Mouse (Mus musculus): ENCODE measurements around the gene Creb3l4.
"Not testable (repeated sequence)": the region's sequence is repeated elsewhere in the genome, so short reads cannot be mapped to it uniquely, and the experiment has no call there.

Gene Creb3l4

DNA sequence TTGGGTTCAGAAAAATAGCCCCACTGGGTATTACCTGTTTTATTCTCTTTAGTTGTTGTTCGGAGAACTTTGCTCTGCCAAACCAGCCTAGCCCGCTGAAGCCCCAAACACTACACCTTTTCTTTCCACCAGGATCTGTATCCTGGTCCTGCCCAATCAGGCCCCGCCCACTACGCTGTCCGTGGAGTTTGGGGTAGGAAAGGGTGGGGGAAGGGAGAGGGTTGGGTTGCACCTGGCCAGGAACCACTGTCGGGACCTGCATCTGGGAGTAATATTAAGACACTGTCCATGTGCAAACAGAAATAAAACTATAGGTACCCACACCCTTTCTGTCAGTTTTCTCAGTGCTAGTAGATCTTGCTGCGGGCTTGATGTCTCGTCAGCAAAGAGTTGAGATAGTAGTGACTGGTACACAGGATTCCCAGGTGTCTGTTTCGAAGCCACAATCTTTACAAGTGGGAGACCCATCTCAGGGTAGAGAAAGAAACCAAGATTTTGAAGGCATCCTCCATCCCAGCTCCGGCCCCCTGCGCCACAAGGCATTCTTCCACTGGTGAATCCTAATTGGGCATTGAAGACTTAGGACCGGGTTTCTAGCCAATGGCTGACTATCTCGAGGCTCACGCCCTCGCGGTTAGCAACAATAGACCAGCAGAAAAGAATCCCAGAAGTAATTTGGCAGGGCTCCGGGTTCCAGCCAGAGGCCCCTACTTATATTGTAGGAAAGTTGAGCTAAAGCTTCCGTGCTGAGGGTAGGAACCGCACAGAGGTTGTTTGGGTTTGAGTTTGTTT lies at the start of gene Creb3l4:
TSS of gene Creb3l4 (minus strand) at position 529 of the 792 bp plus-strand sequence.
- peak in 1 of 2 experiments; percentile 33 for DNase-seq

DNA sequence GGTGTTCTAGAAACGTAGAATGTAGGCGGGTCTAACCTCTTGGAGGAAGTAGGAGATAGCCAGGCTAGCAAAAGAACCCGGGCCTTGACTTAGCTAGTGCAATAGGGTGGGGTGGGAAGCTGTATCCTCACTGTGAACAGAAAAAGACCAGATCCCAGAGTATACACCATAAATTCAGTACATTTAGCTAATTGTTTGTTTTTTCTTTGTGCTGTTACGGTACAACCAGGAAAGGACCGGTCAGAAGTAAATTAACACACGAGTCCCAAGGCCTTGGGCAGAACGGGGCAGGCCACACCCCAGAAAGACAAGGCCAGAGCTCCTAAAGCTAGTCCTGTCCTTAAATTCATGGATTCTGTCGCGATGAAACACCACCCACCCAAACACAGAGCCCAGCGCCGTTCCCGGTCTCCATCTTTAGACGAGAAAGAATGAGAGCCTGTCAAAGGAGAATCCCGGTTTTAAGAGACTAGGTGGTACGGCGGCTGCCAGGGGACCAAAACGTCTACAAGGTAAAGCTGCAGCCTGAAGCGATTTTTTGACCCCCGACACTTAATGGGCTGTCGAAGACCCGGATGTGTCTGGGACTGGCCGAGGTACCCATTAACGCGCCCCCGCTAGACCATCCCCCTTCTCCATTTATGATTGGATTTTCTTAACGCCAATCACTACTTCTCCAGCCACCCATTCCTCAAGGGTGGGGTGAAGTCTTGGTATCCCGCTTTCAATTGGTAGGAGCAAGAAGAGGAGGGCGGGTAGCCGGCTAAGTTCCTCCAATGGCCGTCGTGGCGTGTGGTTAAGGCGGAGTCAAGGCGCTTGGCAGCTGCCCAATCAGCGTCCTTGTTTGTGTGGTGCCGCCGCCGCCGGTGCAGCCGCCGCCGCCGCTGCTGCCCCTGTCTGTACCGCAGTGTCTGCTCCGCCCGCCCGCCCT lies 49.3 kb upstream of the Creb3l4 start, which contains the start of gene Gatad2b:
TSS of gene Gatad2b (plus strand) at position 834 of the 931 bp plus-strand sequence.
- peak; percentile 99 for DNase-seq

DNA sequence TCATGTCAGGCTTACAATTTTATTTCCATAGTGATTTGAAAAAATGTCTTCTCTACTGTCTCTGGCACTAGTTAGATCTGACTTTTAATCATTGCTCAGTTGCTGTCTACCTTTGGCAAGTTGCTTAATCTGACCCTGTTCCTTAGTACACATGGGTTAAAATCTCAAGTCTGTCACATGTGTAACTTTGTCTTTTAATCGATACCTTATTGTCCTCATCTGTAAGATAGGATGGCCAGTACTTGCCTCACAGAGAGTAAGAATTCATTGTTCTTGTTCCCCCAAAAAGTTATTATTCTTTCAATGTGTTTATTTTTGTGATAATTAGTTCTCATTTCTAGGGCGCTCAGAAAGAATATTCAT lies 48.7 kb upstream of the Creb3l4 start:
- no peak for DNase-seq

DNA sequence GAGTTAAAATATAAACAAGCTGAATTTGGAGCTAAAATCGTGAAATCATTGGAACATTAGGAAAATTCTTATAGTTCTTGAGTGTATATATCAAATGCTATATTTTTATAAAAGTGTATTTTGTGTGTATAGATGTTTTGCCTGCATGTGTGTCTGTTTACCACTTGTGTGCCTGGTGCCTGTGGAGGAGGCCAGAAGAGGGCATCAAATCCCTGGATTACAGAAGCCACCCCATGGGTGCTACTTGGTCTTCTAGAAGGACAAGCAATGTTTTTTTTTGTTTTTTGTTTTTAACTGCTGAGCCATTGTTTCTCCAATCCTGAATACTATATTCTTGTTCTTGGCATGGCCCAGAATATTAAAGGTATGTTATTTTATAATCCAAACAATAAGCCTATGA lies 47.3 kb upstream of the Creb3l4 start:
- no peak for DNase-seq

DNA sequence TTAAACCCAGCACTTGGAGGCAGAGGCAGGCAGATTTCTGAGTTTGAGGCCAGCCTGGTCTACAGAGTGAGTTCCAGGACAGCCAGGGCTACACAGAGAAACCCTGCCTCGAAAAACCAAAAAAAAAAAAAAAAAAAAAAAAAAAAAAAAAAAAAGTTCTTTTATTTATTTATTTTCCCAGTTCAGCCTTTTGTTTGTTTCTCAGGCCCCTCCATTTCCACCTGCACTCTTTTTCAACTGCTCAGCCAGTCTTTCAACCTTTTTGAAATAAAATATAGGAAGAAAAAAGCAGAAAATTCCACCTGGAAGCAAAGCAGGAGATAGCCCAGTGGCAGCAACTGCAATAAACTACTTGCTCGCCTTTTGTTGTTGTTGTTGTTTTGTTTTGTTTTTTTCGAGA lies 46.1 kb upstream of the Creb3l4 start:
- DNase-seq, result not testable (repeated sequence)

DNA sequence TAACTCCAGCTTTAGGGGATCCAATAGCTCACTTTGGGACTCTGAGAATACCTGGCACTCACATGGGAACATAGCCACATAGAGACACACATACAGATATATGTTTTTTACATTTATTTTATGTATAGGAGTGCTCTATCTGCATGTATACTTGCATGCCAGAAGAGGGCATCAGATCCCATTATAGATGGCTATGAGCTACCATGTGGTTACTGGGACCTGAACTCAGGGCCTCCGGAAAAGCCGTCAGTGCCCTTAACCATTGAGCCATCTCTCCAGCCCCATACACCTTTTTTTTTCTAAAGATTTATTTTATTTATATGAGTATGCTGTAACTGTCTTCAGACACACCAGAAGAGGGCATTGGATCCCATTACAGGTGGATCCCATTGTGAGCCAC lies 40.8 kb upstream of the Creb3l4 start:
- no peak for DNase-seq

DNA sequence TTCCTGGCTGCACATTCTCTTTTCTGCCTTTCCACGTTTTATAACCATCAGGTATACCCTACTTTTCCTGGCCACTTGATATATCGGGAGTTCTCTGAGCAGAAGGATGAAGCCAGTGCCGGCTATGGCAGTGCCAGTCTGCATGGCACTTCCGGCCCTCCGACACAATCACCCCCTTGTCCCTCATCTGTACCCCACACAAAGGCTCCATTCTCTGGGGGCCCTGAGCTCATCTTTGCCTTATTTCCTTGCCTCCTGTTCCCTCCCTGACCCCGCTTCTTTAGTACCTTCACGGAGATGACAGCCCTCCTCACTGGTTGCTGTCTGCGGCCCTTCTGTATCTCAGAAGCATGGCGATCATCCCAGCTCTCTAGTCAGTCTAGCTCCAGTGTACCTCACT lies 37.4 kb upstream of the Creb3l4 start:
- DNase-seq, result no peak

DNA sequence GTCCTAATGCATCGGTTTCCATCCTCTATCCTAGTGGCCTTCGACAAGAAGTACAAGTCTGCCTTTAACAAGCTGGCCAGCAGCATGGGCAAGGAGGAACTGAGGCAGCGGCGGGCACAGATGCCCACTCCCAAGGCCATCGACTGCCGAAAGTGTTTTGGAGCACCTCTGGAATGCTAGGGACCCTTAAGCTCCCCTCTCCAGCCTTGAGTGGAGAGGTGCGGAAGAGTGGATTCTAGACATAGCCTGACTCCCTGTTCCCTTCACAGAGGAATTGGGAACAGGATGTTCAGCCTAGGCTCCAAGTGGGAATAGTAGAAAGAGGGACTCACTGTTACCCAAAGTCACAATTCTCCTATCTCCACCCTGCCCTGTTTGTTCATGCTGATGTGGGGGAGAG lies 36.4 kb upstream of the Creb3l4 start:
- DNase-seq, result no peak

DNA sequence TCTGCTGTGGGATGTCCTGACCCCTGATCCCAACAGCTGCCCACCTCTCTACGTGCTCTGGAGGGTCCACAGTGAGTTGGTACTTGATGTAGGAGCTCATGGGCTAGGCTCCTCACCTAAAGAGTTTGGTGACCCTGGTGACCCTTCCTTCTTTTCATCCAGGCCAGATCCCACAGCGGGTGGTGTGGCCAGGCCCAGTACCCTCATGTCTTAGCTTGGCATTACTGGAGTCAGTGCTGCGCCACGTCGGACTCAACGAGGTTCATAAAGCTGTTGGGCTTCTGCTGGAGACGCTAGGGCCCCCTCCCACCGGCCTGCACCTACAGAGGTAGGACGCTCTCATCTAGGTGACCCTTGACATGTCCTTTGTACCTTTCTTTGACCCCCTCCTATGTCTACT lies 35.9 kb upstream of the Creb3l4 start:
- no peak for DNase-seq

DNA sequence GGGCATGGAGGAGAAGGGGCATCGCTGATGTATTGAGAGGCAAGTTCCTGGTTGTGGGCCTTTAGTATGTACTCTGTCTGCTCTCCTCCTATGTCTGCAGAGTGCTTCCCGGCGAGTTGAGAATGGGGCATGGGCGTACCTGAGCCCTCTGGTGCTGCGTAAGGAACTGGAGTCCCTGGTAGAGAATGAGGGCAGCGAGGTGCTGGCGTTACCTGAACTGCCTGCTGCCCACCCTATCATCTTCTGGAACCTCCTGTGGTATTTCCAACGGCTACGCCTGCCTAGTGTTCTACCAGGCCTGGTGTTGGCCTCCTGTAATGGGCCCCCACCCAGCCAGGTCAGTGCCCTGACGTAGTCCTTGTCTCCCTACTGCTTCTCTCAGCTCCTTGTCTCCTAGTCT lies 34.9 kb upstream of the Creb3l4 start:
- no peak for DNase-seq

DNA sequence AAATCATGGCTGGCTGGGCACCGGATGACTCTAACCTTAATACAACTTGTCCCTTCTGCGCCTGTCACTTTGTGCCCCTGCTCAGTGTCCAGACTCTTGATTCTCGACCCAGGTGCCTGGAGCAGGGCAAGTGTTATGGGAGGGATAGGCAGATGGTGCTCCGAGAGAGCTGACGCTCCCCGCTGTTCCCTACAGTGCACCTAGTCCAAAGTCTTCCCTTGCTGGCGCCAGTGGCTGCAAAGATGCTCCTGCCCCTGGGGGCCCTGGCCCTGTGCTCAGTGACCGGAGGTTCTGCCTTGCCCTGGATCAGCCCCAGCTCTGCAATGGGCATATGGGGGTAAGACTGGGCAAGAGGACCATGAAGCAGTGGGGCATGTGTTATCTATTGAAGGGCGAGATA lies 34.5 kb upstream of the Creb3l4 start:
- peak; percentile 75 to 87 for DNase-seq

DNA sequence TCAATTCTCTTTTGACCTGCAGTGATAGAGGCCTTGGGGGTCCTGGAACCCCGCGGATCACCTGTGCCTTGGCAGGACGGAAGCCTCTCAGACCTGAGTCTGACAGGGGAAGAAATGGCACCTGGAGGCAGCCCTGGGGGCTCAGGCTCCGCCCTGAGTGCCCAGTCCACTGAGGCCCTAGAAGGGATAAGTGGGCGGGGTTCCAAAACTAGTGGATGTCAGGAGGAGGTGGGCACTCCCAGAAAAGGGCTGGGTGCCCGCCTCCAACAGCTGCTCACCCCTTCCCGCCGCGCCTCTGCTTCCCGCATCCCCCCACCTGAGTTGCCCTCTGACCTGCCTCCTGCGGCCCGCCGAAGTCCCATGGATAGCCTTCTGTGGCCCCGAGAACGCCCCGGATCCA lies 33.5 kb upstream of the Creb3l4 start:
- peak; percentile 44 to 51 for DNase-seq

DNA sequence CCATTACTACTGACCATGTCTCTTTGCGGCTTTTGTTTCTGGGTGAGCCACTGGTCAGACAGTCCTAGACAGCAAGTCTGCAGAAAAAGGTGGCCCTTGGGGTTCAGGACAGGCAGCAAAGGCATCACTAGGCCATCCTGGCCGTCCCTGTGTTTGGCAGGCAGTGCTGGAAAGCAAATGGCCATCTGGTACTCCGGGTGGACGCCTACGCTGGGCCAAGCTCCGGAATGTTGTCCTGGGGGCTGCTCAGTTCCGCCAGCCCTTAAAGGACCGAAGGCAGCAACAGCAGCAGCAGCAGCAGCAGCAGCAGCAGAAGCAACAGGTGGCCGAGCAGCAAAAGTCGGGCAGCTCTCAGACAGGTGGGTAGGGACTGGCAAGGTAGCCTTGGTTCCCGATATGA lies 32.0 kb upstream of the Creb3l4 start:
- peak; percentile 80 to 82 for DNase-seq

DNA sequence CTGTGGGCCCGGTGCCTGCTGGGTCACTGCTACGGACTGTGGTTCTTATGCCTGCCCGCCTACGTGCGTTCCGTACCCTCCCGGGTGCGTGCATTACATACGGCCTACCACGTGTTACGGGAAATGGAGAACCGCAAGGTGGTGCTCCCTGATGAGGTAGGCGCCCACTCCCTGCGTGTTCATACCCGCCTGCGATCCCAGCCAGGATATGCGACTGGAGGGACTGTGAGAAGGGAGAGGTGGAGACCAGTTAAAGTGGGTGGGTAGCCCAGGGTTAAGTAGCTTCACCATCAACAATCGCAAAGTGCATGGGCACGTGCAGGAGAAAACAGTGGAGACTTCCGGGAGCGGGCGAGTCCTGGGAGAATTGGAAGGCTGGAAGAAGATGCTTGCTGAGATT lies 30.5 kb upstream of the Creb3l4 start:
- no peak for DNase-seq

DNA sequence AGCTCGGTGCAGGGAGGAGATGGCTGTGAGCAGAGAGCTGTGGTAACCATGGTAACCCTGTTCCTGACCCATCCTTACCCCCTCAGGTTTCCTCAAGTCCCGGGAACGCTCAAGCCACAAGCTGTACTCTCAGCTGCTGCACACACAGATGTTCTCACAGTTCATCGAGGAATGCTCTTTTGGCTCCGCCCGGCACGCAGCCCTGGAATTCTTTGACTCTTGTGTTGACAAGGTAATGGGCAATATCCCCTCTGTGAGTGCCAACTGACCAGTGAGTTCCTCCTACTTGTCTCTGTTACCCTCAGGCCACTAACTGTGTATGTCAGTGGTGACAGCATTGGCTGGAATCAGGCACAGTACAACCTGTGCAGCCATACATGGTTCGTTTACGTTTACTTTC lies 28.9 kb upstream of the Creb3l4 start:
- no peak for DNase-seq

DNA sequence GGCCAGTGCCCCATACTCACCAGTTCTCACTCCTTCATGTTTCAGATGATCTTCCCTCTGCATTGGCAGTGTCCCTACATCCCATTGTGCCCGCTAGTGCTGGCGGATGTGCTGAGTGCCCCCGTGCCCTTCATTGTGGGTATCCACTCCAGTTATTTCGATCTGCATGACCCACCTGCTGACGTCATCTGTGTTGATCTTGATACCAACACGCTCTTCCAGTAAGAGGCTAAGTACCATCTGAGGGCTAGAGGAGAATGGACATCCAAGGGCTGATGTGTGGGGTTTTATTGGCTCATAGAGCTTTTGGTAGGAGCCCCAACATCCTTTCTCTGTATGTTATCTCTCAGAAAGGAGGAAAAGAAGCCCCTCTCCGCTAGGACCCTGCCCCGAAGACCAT lies 27.5 kb upstream of the Creb3l4 start:
- no peak for DNase-seq

DNA sequence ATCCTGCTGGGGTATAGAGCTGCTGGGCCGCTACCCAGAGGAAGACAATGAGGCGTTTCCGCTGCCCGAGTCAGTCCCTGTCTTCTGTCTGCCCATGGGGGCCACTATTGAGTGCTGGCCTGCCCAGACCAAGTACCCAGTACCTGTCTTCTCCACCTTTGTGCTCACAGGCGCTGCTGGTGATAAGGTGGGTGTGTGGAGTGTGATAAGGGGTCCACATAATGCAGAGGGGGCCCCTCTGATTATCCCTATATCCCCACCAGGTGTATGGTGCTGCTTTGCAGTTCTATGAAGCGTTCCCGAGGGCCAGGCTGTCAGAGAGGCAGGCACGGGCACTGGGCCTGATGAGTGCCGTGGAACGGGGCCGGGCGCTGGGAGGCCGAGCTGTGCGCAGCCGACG lies 25.7 kb upstream of the Creb3l4 start:
- no peak for DNase-seq

DNA sequence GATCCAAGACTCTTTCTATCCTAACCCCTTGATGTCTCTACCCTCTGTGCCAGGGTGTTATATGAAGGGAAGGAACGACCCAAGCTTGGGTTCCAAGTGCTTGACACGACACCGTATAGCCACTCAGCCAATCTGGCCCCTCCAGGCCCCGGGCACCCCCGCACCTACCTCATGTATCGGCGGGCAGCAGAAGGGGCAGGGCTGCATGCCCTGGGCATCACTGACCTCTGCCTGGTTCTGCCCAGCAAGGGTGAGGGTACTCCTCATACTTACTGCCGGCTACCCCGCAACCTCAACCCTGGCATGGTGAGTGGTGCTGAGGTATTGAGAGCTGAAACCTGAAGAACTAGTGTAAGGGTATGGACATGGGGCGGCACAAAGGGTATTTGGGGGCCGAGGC lies 24.9 kb upstream of the Creb3l4 start:
- DNase-seq, result no peak

DNA sequence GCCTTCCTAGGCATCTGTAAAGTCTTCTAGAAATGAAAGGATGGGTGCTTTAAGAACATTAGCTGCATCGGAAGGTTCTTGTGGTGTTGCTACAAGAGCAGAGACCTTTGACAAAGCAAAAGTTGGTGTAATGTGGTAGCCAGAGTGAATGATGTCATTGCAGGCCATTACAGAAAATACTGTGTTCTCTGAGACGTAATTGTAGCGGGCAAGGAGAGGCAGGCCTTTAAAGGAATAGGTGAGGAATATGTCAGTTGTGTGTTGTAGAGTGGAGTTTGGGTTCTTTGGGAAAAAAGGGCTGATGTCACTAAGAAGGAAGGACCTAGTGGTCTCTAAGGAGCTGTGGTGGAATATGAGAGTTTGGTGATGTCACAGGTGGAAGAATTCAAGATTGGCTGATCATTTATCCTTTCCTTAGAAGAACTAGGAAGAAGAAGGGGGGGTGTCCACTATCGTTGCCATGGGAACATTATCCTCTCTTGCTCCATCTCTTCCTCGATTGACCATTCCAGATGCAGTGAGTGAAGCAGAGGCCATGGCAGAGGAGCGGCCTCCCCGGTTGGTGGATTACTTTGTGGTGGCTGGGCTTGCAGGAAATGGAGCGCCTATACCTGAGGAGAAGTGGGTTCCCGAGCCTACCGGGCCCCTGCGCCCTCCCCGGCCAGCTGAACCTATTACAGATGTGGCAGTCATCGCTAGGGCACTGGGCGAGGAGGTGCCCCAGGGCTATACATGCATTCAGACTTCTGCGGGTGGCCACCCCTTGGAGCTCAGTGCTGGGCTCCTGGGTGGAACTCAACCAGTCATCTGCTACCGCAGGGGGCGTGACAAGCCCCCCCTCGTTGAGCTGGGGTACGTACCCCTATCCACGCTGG lies 23.8 kb upstream of the Creb3l4 start:
- no peak for DNase-seq

DNA sequence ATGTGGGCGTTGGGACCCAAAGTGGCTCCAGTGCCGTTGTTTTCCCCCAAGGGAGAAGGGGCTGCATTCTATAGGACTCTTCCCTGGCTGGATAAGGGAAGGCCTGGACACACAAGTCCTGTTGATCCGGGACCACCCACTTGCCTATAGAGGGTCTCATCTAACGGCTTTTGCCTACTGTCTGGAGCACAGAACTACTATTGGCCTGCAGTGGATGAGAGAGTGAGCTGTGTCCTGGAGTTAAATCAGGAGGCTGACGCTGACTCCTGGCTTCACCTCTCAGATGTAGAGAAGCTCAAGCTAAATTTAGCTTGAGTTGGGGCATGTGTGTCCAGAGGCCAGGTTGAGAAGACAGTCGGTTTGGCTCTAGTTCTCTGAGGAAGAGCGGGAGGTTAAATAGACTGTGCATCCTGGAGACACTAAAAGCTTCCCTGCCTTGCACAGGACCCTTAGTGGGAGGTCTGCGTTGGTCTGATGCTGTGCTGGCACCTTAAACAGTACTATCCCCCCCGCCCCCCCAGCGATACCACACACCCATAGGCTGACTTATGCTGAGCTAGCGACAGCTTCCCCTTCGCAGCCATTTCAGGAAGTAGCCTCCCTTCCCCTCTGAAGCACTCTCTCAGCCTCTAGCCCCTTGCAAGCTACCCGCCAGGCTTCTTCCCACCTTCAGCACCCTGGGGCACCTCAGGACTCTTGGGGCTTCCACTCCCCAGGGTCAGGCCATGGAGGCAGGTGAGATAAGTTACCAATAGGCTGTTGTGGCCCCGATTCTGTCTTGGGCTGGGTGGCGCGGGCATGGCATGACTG lies 22.8 kb upstream of the Creb3l4 start:
- DNase-seq, result no peak

DNA sequence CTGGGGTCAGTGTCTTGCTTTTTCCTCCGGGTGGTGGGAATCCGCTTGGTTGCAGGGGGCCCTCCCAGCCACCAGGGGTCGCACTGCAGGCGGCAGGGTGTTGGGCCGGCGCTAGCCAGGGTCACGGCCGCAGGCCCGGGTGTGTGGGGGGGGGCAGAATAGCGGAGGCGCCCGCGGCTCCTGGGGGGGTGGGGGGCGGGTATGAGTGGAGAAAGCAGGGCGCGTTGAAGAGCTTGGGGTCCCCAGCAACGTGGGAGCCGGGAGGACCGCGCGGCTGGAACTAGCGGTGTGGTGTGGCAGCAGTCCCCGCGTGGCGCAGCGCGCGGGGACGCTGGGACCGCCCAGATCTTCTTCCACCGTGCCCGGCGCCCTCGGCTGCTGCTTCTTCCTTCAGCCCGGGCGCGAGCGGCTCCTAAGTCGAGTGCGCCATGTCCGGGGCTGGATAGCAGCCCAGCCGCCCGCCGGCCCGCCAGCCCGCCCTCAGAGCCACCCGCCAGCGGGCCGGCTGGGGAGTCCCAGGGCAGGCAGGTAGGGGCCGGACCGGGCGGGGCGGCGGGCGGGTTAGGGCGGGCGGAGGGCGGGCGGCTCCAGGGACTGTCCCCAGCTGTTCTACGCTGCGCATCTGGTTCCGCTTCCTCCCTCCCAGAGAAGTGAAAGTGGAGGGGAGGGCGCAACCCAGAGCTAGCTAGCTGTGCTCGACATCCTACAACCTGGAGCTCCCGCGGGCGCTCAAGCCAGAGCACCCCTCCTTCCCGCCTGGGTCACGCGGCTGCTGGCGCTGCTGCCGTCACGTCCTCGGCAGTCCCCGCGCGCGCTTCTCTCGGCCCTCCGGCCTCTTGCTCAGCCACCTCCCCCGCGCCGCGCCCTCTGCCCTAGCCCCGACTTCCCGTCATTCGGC lies 22.0 kb upstream of the Creb3l4 start, which contains the start of gene Dennd4b:
TSS of gene Dennd4b (plus strand) at position 152 of the 898 bp plus-strand sequence.
- DNase-seq, result peak; percentile 97 to 98
